Mouse (Mus musculus): ENCODE results near the gene Shox2. TPM values are rescaled to one million over a fixed set of nuclear protein-coding genes. Genes with fewer than 3 reads are reported as not detected.

Shox2 gene
- total RNA-seq, 2 experiments from 2014 or later, result 1.0 to 5.0 TPM

GRCm38 (mm10) chr3:66967508-66967907 is 14.1 kb downstream of the Shox2 start:
- DNase-seq (ENCODE audit: low spot score in 2 of 2), result no peak

GRCm38 (mm10) chr3:66964884-66965283 is 16.7 kb downstream of the Shox2 start:
- no peak for DNase-seq (ENCODE audit: low spot score in 2 of 2)

- DNase-seq (ENCODE audit: low spot score in 2 of 2), result no peak
These were observed 21.6 kb downstream of the Shox2 start for GRCm38 (mm10) chr3:66959972-66960371.

GRCm38 (mm10) chr3:66955126-66955525 is 26.4 kb downstream of the Shox2 start:
- no peak for DNase-seq (ENCODE audit: low spot score in 2 of 2)

- DNase-seq (ENCODE audit: low spot score in 2 of 2), result no peak
These were observed 41.9 kb downstream of the Shox2 start for GRCm38 (mm10) chr3:66939675-66940074.

- no peak for DNase-seq (ENCODE audit: low spot score in 2 of 2)
These were observed 59.1 kb downstream of the Shox2 start for GRCm38 (mm10) chr3:66922436-66922835.

Other genes starting within 250 kb of the Shox2 start
- gene Rsrc1, start 381 bp downstream of the Shox2 start, total RNA-seq (2021), result 10 to 100 TPM; 32.1 to 33.3 TPM

Measured in layer of hippocampus, postnatal 14 days (tissue).